Mouse (Mus musculus) midbrain, embryonic 16.5 days (tissue): ENCODE data around the gene Hyal1. TPM values are rescaled to one million over a fixed set of nuclear protein-coding genes. Genes with fewer than 3 reads are reported as not detected.

Source experiments
- ATAC-seq: fragments of 200-750 bp; cut with Nextera tagmentation; 2 replicates; pipeline ENCODE4 v1.8.0; 2017; ENCODE audit warnings: moderate TSS enrichment
- H3K27ac ChIP-seq: fragments of 300-500 bp; sonication (generic); 2 replicates; pipeline ENCODE4 v1.5.1; 2014; ENCODE audit warnings: mild to moderate bottlenecking, low read length, mixed read lengths
- H3K27me3 ChIP-seq: fragments of 300-500 bp; sonication (generic); 2 replicates; pipeline ENCODE4 v1.6.1; 2014; ENCODE audit warnings: low read depth, low read length, mixed read lengths; ENCODE audit not compliant: control insufficient read depth, insufficient read depth
- H3K36me3 ChIP-seq: fragments of 300-500 bp; sonication (generic); 2 replicates; pipeline ENCODE4 v1.6.1; 2014; ENCODE audit warnings: mild to moderate bottlenecking, low read length, moderate library complexity, mixed read lengths; ENCODE audit not compliant: control insufficient read depth, insufficient read depth
- H3K4me1 ChIP-seq: fragments of 300-500 bp; sonication (generic); 2 replicates; pipeline ENCODE4 v1.6.1; 2014; ENCODE audit warnings: mild to moderate bottlenecking, low read length, mixed read lengths; ENCODE audit not compliant: control insufficient read depth, insufficient read depth
- H3K4me2 ChIP-seq: fragments of 300-500 bp; sonication (generic); 2 replicates; pipeline ENCODE4 v1.6.1; 2014; ENCODE audit warnings: mild to moderate bottlenecking, low read length, mixed read lengths
- H3K4me3 ChIP-seq: fragments of 300-500 bp; sonication (generic); 2 replicates; pipeline ENCODE4 v1.5.1; 2014; ENCODE audit warnings: low read depth, mild to moderate bottlenecking, low read length, moderate library complexity, mixed read lengths
- H3K9ac ChIP-seq: fragments of 300-500 bp; sonication (generic); 2 replicates; pipeline ENCODE4 v1.6.1; 2014; ENCODE audit warnings: low read depth, low read length, mixed read lengths
- H3K9me3 ChIP-seq: fragments of 300-500 bp; sonication (generic); replicated peaks from 2 replicates; pipeline ENCODE4 v1.6.1; 2014; ENCODE audit warnings: mild to moderate bottlenecking, low read length, mixed read lengths; ENCODE audit not compliant: control insufficient read depth, poor library complexity, severe bottlenecking
- WGBS: fragments of 180-500 bp; shearing (Covaris S2); extraction: QIAGEN DNeasy Blood & Tissue Kit; methylation state at CpG from one replicate; pipeline ENCODE4 v1.1.7; 2014; 5-methylcytosine and 5-hydroxymethylcytosine counted together
- polyA plus RNA-seq: library from polyadenylated mRNA; unstranded; fragments of >200 nt; fragmentation: Nextera tagmentation; extraction: Ambion mirVana; gene quantifications from 2 replicates; pipeline ENCODE4 v1.2.1, GENCODE M21; 2015

Hyal1 gene
- polyA plus RNA-seq, 1 experiment from 2014 or later: 7.2 TPM

DNA sequence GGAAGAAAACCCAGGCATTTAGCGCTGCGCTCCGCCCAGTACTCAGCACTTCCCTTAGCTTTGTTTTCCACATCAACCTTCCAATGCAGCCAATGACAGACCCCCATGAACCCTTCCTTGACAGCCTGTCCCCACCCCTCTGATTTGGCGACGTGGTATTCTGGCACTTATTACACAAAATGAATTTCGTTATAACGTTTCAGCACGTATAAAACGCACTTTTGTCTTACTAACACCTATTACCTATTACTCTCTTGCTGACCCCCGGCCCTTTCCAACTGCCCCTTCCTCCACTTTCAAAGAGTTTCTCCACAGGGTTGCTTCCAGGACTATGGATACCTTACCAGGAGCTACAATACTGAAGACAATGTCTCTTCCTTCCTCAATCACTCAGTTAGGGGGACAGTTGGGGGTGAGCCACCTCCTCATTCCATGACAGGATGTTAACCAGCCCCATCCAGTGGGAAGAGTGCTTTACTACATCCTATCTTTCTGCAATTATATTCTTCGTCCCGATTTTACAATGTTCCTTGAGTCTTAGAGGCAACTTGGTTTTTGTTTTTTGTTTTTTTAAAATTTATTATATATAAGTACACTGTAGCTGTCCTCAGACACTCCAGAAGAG lies 36.3 kb downstream of the Hyal1 start:
- H3K9ac ChIP-seq: peak overlapping the region; percentile 88
- peak overlapping the region; percentile 35 for H3K4me3 ChIP-seq
- H3K36me3 ChIP-seq: peaks cover 26% of the 10 kb centered on the region
- H3K4me2 ChIP-seq: peak overlapping the region; percentile 73
- H3K27me3 ChIP-seq: no peaks in the 10 kb centered on the region
- 12% methylated on average over 12 of the region's 12 CpGs for WGBS
- ATAC-seq: peak; percentile 9
- H3K27ac ChIP-seq: peak overlapping the region; percentile 99
- H3K9me3 ChIP-seq: no peaks in the 10 kb centered on the region
- H3K4me1 ChIP-seq: peaks cover 17% of the 10 kb centered on the region

DNA sequence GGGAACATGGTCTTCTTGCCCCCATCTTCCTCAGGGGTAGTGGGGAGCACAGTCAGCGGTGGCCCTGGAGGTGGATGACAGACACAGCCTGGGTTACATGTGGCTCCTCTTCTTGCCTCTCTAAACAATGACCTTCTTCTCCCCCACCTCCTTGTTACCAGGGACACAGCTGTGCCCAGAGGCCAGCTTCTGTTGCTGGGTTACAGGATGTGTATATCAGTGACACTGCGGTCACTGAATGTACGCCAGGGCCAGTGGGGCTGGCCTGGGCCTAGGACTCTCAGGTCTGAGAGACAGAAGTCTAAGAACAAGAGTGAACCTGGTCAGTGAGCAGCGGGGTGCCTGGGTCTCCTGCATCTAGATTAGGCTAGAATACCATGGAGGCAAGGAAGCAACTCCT lies 38.3 kb downstream of the Hyal1 start:
- H3K4me3 ChIP-seq: no peak overlapping the region
- 71% methylated on average over 4 of the region's 4 CpGs for WGBS
- H3K9me3 ChIP-seq: no peaks in the 10 kb centered on the region
- no peak overlapping the region for H3K9ac ChIP-seq
- no peak overlapping the region for H3K27ac ChIP-seq
- no peak overlapping the region for H3K4me2 ChIP-seq
- H3K4me1 ChIP-seq: peaks cover 14% of the 10 kb centered on the region
- ATAC-seq: no peak
- H3K27me3 ChIP-seq: no peaks in the 10 kb centered on the region
- H3K36me3 ChIP-seq: peaks cover 42% of the 10 kb centered on the region

DNA sequence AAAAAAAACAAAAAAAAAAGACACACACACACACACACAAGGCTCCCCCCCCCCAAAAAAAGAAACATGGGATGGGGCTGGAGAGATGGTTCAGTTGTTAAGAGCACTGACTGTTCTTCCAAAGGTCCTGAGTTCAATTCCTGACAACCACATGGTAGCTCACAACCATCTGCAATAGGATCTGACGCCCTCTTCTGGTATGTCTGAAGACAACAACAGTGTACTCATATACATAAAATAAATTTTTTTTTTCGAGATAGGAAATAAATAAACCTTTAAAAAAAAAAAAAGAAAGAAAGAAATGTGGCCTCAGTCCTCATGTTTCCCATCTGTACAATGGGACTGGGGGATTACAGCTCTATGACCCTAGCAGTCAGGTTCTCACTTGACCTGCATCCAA lies 40.7 kb downstream of the Hyal1 start:
- H3K27ac ChIP-seq: no peak overlapping the region
- no peak overlapping the region for H3K4me2 ChIP-seq
- no peak for ATAC-seq
- H3K36me3 ChIP-seq: peaks cover 44% of the 10 kb centered on the region
- no peak overlapping the region for H3K9ac ChIP-seq
- no peak overlapping the region for H3K4me3 ChIP-seq
- WGBS: 87% methylated on average over 2 of the region's 2 CpGs
- no peaks in the 10 kb centered on the region for H3K9me3 ChIP-seq
- H3K27me3 ChIP-seq: no peaks in the 10 kb centered on the region
- peaks cover 4% of the 10 kb centered on the region for H3K4me1 ChIP-seq

DNA sequence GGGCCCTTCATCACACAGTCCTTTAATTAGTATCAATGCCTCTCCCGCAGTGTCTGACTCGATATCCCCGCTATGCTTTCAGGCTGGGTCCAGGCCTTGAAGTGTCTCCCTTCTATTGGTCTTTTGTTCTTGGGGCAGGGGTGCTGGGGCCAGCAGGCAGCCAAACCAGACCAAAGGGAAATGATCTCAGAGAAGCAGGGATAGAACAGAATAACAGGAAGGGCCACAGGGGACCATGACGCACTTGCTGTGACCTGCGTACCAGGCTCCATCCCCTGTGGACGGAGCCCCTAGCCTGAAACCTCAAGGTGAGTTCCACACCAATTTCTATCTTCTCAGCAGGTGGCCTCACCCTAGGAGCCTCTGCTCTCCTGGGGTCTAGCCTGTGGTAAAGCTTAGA lies 41.4 kb downstream of the Hyal1 start:
- peaks cover 1% of the 10 kb centered on the region for H3K4me1 ChIP-seq
- 87% methylated on average over 6 of the region's 6 CpGs for whole genome bisulfite sequencing
- no peak for ATAC-seq
- H3K36me3 ChIP-seq: peaks cover 44% of the 10 kb centered on the region
- H3K4me2 ChIP-seq: no peak overlapping the region
- H3K9me3 ChIP-seq: no peaks in the 10 kb centered on the region
- no peak overlapping the region for H3K9ac ChIP-seq
- H3K27ac ChIP-seq: no peak overlapping the region; the same call in 1 of the 2 replicates
- H3K4me3 ChIP-seq: no peak overlapping the region
- H3K27me3 ChIP-seq: no peaks in the 10 kb centered on the region

DNA sequence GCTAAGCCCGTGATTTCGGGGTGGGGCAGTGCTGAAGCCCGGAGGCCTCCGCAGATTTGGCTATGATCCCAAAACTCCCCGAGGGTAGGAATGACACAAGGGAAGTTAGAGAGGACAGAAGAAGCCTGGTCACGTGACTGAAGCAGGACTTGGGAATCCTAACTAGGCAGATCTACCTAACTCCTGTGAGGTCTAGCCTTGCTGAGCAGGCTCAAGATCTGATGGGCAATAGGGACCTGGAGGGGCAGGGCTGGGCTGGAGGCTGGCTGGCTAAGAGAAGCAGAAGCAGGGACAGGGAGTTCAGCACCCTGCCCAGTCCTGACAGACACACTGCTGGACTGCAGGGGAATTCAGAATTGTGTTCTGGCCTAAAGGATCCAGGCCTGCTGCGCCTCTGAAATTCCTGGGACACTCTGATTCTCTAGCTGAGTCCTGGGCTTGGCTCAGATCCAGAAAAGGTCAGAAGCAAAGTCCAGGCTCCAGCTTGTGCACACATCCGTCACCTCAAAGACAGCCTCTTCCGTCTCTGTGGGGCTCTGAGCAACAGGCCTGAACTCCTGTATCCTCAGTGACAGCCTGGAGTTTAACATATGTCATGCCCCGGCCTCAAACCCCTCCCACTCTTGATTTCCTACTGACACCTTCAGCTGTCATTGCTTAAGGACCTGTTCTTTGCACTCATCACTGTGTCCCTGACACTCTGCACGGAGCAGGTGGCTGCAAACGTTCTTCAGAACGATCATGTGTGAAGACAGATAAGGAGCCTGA lies 42.2 kb downstream of the Hyal1 start:
- ATAC-seq: no peak
- Histone ChIP-seq H3K27me3 (no peaks in the 10 kb centered on the region), H3K27ac (peak overlapping the region; percentile 19; the same call in 1 of the 2 replicates), H3K9me3 (no peaks in the 10 kb centered on the region), H3K4me1 (no peaks in the 10 kb centered on the region), H3K4me3 (no peak overlapping the region), H3K4me2 (no peak overlapping the region), H3K9ac (no peak overlapping the region), H3K36me3 (peaks cover 44% of the 10 kb centered on the region)
- WGBS: 56% methylated on average over 13 of the region's 13 CpGs

DNA sequence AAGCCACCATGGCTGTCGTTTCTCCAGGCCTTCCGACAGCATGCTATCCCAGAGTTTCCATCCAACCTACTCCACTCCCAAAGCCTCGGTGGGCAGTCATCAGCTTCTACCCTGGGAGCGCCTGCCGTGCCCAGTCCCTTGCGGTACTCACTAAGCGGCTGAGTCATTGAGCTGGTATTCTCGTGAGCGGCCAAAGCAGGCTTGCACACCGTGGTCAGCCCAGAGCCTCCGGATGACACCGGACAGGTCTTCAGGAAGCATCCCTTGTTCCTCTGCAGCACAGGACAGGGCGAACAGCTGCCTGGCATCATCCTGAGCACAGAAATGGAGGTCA lies 42.8 kb downstream of the Hyal1 start:
- no peak for ATAC-seq
- Histone ChIP-seq H3K4me3 (no peak overlapping the region), H3K9ac (no peak overlapping the region), H3K36me3 (peaks cover 42% of the 10 kb centered on the region), H3K27me3 (no peaks in the 10 kb centered on the region), H3K9me3 (no peaks in the 10 kb centered on the region), H3K4me2 (no peak overlapping the region), H3K27ac (no peak overlapping the region), H3K4me1 (peaks cover 1% of the 10 kb centered on the region; the same call in 1 of the 2 replicates)
- 79% methylated on average over 13 of the region's 13 CpGs for WGBS

DNA sequence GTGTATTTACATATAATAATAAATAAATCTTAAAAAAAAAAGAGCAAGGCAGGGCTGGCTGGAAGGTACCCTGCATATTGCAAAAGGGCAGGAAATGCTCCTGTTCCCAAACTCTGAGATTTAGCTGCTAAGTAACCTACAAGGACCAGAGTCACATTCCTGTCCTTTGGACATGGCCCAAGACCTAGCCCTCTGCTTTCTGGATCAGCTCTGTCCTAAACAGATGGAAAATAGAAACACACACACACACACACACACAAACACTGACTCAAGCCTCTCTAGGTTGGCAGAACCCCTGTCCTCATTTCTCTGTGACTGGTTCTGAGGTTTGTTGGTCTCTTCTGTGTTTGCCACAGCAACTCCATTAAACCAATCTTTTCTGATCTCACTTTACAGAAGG lies 44.2 kb downstream of the Hyal1 start:
- H3K4me2 ChIP-seq: no peak overlapping the region
- peaks cover 6% of the 10 kb centered on the region; the same call in 1 of the 2 replicates for H3K4me1 ChIP-seq
- peaks cover 29% of the 10 kb centered on the region for H3K36me3 ChIP-seq
- no peak overlapping the region for H3K9ac ChIP-seq
- no peak for ATAC-seq
- H3K27ac ChIP-seq: no peak overlapping the region
- no peaks in the 10 kb centered on the region for H3K27me3 ChIP-seq
- H3K9me3 ChIP-seq: no peaks in the 10 kb centered on the region
- no peak overlapping the region for H3K4me3 ChIP-seq

DNA sequence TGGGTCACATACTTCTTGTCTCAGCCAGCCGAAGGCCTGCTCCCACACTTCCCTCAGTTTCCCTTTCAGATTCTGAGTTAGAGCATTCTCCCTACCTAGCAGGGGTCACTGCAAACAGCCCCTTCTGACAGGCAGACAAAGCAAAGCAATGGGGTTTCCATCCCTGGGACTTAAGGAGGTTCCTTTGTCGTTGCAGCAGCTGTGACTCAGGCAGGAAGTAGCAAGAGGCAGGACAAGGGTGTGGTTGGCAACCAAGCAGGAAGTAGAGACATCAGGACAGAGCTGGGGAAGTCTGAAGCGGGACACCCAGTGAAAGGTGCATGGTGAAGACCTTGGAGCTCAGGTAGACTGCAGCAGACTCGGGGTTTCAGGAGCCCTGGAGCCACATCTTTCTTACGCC lies 47.8 kb downstream of the Hyal1 start:
- Histone ChIP-seq H3K9ac (no peak overlapping the region), H3K36me3 (peaks cover 7% of the 10 kb centered on the region), H3K27me3 (no peaks in the 10 kb centered on the region), H3K4me2 (no peak overlapping the region), H3K27ac (no peak overlapping the region), H3K4me1 (peaks cover 37% of the 10 kb centered on the region), H3K4me3 (no peak overlapping the region), H3K9me3 (no peaks in the 10 kb centered on the region)
- 61% methylated on average over 5 of the region's 5 CpGs for WGBS
- no peak for ATAC-seq

DNA sequence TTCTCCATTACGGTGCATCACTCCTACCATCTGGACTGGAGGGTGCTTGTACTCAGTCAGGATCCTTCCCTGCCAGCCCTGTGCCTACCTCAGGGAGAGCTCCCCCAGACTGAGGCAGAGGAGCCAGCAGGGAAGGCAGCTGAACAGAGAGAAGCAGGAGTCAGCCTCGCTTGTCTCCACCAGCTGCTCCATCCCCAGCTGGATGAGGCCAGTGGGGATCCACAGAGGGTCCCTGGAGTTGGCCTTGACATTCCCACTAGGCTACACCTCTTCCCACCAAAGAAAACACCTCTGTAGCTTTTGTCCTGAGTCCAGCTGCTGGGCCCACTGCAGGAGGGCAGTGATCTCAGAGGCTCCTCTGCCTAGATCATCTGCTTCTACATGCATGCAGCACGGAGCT lies 48.2 kb downstream of the Hyal1 start:
- ATAC-seq: no peak
- H3K9ac ChIP-seq: no peak overlapping the region
- H3K27ac ChIP-seq: peak overlapping the region; percentile 43; the same call in 1 of the 2 replicates
- H3K4me1 ChIP-seq: peaks cover 41% of the 10 kb centered on the region
- peaks cover 2% of the 10 kb centered on the region for H3K36me3 ChIP-seq
- H3K4me2 ChIP-seq: no peak overlapping the region
- WGBS: 68% methylated on average over 3 of the region's 3 CpGs
- no peak overlapping the region for H3K4me3 ChIP-seq
- H3K27me3 ChIP-seq: no peaks in the 10 kb centered on the region
- H3K9me3 ChIP-seq: no peaks in the 10 kb centered on the region
